Mouse (Mus musculus) kidney, embryonic 14.5 days (tissue): ENCODE data around the gene Lhx2. TPM values are rescaled to one million over a fixed set of nuclear protein-coding genes. Genes with fewer than 3 reads are reported as not detected.

Experiments
- ATAC-seq: fragments of 200-750 bp; cut with Nextera tagmentation; 2 replicates; pipeline ENCODE4 v1.8.0; 2017; ENCODE audit warnings: moderate number of reproducible peaks, mild to moderate bottlenecking, moderate TSS enrichment, moderate library complexity; ENCODE audit not compliant: low FRiP score, low TSS enrichment
- H3K27ac ChIP-seq: fragments of 300-500 bp; sonication (generic); 2 replicates; pipeline ENCODE4 v1.5.1; 2014; ENCODE audit warnings: low read depth, mild to moderate bottlenecking, low read length, moderate library complexity, mixed read lengths
- H3K27me3 ChIP-seq: fragments of 300-500 bp; sonication (generic); 2 replicates; pipeline ENCODE4 v1.6.1; 2014; ENCODE audit warnings: mild to moderate bottlenecking, low read length; ENCODE audit not compliant: control insufficient read depth, insufficient read depth
- H3K36me3 ChIP-seq: fragments of 300-500 bp; sonication (generic); 2 replicates; pipeline ENCODE4 v1.6.1; 2014; ENCODE audit warnings: low read length, mixed read lengths; ENCODE audit not compliant: control insufficient read depth, insufficient read depth
- H3K4me1 ChIP-seq: fragments of 300-500 bp; sonication (generic); 2 replicates; pipeline ENCODE4 v1.6.1; 2014; ENCODE audit warnings: low read length, mixed read lengths; ENCODE audit not compliant: control insufficient read depth, insufficient read depth
- H3K4me2 ChIP-seq: fragments of 300-500 bp; sonication (generic); replicated peaks from 2 replicates; pipeline ENCODE4 v1.6.1; 2014; ENCODE audit warnings: low read depth, mild to moderate bottlenecking, low read length
- H3K4me3 ChIP-seq: fragments of 300-500 bp; sonication (generic); 2 replicates; pipeline ENCODE4 v1.5.1; 2014; ENCODE audit warnings: mild to moderate bottlenecking, low read length
- H3K9ac ChIP-seq: fragments of 300-500 bp; sonication (generic); 2 replicates; pipeline ENCODE4 v1.6.1; 2014; ENCODE audit warnings: low read depth, mild to moderate bottlenecking, low read length, moderate library complexity
- H3K9me3 ChIP-seq: fragments of 300-500 bp; sonication (generic); 2 replicates; pipeline ENCODE4 v1.6.1; 2016; ENCODE audit warnings: low read length; ENCODE audit not compliant: control insufficient read depth
- WGBS: fragments of 180-500 bp; shearing (Covaris S2); extraction: QIAGEN DNeasy Blood & Tissue Kit; methylation state at CpG from one replicate; pipeline ENCODE4 v1.1.7; 2014; 5-methylcytosine and 5-hydroxymethylcytosine counted together
- polyA plus RNA-seq: library from polyadenylated mRNA; unstranded; fragments of >200 nt; fragmentation: Nextera tagmentation; extraction: Ambion mirVana; gene quantifications from 2 replicates; pipeline ENCODE4 v1.2.1, GENCODE M21; 2014

Gene Lhx2
- polyA plus RNA-seq, 1 experiment from 2014 or later: not detected

GRCm38 (mm10) chr2:38350386-38350785, 11.3 kb downstream of the Lhx2 start:
- no peaks in the 10 kb centered on the region for H3K36me3 ChIP-seq
- peaks cover 99% of the 10 kb centered on the region for H3K27me3 ChIP-seq
- H3K4me1 ChIP-seq: peaks cover 16% of the 10 kb centered on the region; the same call in 1 of the 2 replicates
- H3K27ac ChIP-seq: no peak overlapping the region
- peak overlapping the region; percentile 53 for H3K4me2 ChIP-seq
- H3K9ac ChIP-seq: no peak overlapping the region
- ATAC-seq: peak; percentile 25; the same call in 1 of the 2 replicates
- H3K9me3 ChIP-seq: no peaks in the 10 kb centered on the region
- peak overlapping the region; percentile 36 for H3K4me3 ChIP-seq
- 0% methylated on average over 13 of the region's 13 CpGs for WGBS

- peaks cover 16% of the 10 kb centered on the region; the same call in 1 of the 2 replicates for H3K4me1 ChIP-seq
- no peaks in the 10 kb centered on the region for H3K36me3 ChIP-seq
- no peak overlapping the region for H3K27ac ChIP-seq
- H3K9ac ChIP-seq: no peak overlapping the region
- H3K27me3 ChIP-seq: peaks cover 96% of the 10 kb centered on the region
- no peaks in the 10 kb centered on the region for H3K9me3 ChIP-seq
- peak; percentile 94 for ATAC-seq
- H3K4me2 ChIP-seq: peak overlapping the region; percentile 53
- WGBS: 0% methylated on average over 24 of the region's 37 CpGs
- H3K4me3 ChIP-seq: peak overlapping the region; percentile 36
Measured at GRCm38 (mm10) chr2:38350796-38351195, 11.7 kb downstream of the Lhx2 start.

- H3K4me2 ChIP-seq: peak overlapping the region; percentile 53
- peaks cover 94% of the 10 kb centered on the region for H3K27me3 ChIP-seq
- no peak for ATAC-seq
Measured at GRCm38 (mm10) chr2:38351641-38352320, 12.7 kb downstream of the Lhx2 start.

GRCm38 (mm10) chr2:38352321-38353007, 13.4 kb downstream of the Lhx2 start:
- Histone ChIP-seq H3K36me3 (no peaks in the 10 kb centered on the region), H3K4me3 (peak overlapping the region; percentile 36; the same call in 1 of the 2 replicates), H3K9me3 (no peaks in the 10 kb centered on the region), H3K27me3 (peaks cover 92% of the 10 kb centered on the region), H3K4me1 (peaks cover 18% of the 10 kb centered on the region; the same call in 1 of the 2 replicates), H3K4me2 (no peak overlapping the region), H3K9ac (no peak overlapping the region), H3K27ac (no peak overlapping the region)
- no peak for ATAC-seq
- 1% methylated on average over 21 of the region's 21 CpGs for WGBS

More at GRCm38 (mm10) chr2:38351641-38352320, 12.7 kb downstream of the Lhx2 start:
- H3K4me1 ChIP-seq: peaks cover 19% of the 10 kb centered on the region; the same call in 1 of the 2 replicates
- H3K27ac ChIP-seq: no peak overlapping the region
- WGBS: 0% methylated on average over 56 of the region's 57 CpGs
- H3K4me3 ChIP-seq: peak overlapping the region; percentile 36
- H3K9me3 ChIP-seq: no peaks in the 10 kb centered on the region
- peak overlapping the region; percentile 18; the same call in 1 of the 2 replicates for H3K9ac ChIP-seq
- H3K36me3 ChIP-seq: no peaks in the 10 kb centered on the region

- ATAC-seq: no peak
- peaks cover 92% of the 10 kb centered on the region for H3K27me3 ChIP-seq
- peaks cover 13% of the 10 kb centered on the region; the same call in 1 of the 2 replicates for H3K4me1 ChIP-seq
- H3K9ac ChIP-seq: no peak overlapping the region
- no peak overlapping the region for H3K4me3 ChIP-seq
- 3% methylated on average over 10 of the region's 10 CpGs for WGBS
- no peak overlapping the region for H3K4me2 ChIP-seq
- no peak overlapping the region for H3K27ac ChIP-seq
- H3K9me3 ChIP-seq: no peaks in the 10 kb centered on the region
- no peaks in the 10 kb centered on the region for H3K36me3 ChIP-seq
Measured at GRCm38 (mm10) chr2:38353008-38353379, 13.9 kb downstream of the Lhx2 start.

- H3K27ac ChIP-seq: no peak overlapping the region
- H3K9me3 ChIP-seq: no peaks in the 10 kb centered on the region
- H3K9ac ChIP-seq: no peak overlapping the region
- H3K4me3 ChIP-seq: no peak overlapping the region
- peaks cover 11% of the 10 kb centered on the region; the same call in 1 of the 2 replicates for H3K4me1 ChIP-seq
- H3K36me3 ChIP-seq: no peaks in the 10 kb centered on the region
- no peak overlapping the region for H3K4me2 ChIP-seq
- no peak for ATAC-seq
- 8% methylated on average over 4 of the region's 4 CpGs for WGBS
- H3K27me3 ChIP-seq: peaks cover 92% of the 10 kb centered on the region
Measured at GRCm38 (mm10) chr2:38353664-38354063, 14.6 kb downstream of the Lhx2 start.

- Histone ChIP-seq H3K9me3 (no peaks in the 10 kb centered on the region), H3K4me1 (peaks cover 11% of the 10 kb centered on the region; the same call in 1 of the 2 replicates), H3K36me3 (no peaks in the 10 kb centered on the region), H3K9ac (no peak overlapping the region), H3K4me3 (no peak overlapping the region; the same call in 1 of the 2 replicates), H3K4me2 (no peak overlapping the region), H3K27ac (no peak overlapping the region), H3K27me3 (peaks cover 92% of the 10 kb centered on the region)
- ATAC-seq: no peak
- WGBS: under 1% methylated on average over 22 of the region's 22 CpGs
Measured at GRCm38 (mm10) chr2:38354179-38354716, 15.2 kb downstream of the Lhx2 start.

GRCm38 (mm10) chr2:38354717-38355510, 15.8 kb downstream of the Lhx2 start:
- no peak for ATAC-seq
- H3K9me3 ChIP-seq: no peaks in the 10 kb centered on the region
- no peak overlapping the region for H3K4me2 ChIP-seq
- peaks cover 92% of the 10 kb centered on the region for H3K27me3 ChIP-seq
- no peak overlapping the region; the same call in 1 of the 2 replicates for H3K4me3 ChIP-seq
- under 1% methylated on average over 34 of the region's 34 CpGs for WGBS
- H3K4me1 ChIP-seq: peaks cover 11% of the 10 kb centered on the region; the same call in 1 of the 2 replicates
- no peak overlapping the region for H3K27ac ChIP-seq
- no peak overlapping the region for H3K9ac ChIP-seq
- H3K36me3 ChIP-seq: no peaks in the 10 kb centered on the region
